Mouse (Mus musculus): ENCODE data around the gene Eif3g.

DNA sequence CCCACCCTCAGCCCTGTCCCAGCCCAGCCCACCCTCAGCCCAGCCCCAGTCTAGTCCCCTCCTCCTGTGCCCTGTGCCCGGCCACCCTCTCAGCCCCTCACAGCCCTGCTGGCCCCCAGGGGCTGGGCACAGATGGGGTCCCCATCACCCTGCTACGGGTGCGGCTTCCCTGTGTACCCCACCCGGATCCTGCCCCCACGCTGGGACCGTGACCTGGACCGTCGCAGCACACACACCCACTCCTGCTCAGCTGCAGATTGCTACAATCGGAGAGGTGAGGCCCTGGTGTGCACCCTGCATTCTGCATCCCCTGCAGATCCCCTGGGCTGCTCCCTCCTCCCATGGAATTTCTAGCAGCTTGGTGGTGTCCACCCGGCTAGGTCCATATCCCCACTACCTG, 25.4 kb downstream of the Eif3g start:
- TF ChIP-seq GATA1 (IDR thresholded peaks at IDR 0.05; ENCODE audit: borderline replicate concordance, low read length), result no peak
- TF ChIP-seq TAL1 (conservative IDR thresholded peaks at IDR 0.05; ENCODE audit: low read depth, low read length), result no peak

Measured in G1E (cell line).